Mouse (Mus musculus): ENCODE measurements at regions not wholly inside any gene's neighbourhood (a gene's known extent, or its start where the extent isn't known, plus 50 kb on each side); places are given as distances from the start of the nearest gene placed in this dataset.

DNA sequence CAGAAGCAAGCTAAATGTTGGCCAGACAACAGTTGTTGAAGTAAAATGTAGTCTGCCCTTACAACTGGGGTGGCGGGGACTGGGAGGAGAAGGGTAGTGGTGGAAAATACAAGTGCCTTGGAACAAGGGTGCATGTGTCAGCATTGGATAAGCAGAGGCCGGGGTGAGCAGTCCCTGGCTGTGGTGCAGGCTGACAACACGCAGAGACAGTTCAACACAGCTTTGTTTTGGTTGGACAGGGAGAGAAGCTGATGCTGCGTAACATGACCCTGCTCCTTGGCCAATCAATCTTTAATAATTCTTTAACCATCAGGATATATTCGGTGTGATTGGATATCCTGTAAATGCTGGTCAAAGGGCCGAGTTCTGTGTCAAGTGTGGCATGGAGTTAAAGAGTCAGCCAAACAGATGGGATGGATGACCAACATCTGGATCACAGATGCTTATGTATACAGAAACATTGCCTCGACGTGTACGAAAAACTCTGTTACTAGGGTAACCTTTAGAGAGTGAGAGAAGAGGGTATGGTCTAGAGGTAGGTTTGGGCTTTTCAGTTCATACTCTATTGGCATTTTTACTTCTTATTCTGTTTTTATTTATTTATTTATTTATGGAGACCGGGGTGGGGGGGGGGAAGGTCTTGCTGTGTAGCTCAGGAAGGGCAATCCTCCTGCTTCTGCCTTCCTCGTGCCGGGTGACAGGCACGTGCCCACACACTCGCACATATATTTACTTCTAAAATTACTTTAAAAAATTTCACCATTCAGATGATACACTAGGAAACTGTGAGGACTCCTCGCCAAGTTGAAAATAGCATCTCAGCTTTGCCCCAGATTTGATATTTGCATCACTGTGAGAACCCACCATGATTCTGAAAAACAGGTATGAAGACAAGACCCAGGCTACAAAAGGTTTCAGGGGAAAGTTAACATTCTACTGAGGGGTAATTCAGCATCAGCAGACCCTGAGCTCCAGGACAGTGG lies 60.2 kb upstream of the Ptgfrn start:
- no peak overlapping the region for H3K4me2 ChIP-seq (ENCODE audit: low read depth, low read length)
- H3K9ac ChIP-seq (replicated peaks; ENCODE audit: low read length): no peak overlapping the region
- no peaks in the 10 kb centered on the region for H3K36me3 ChIP-seq (ENCODE audit: insufficient read depth, low read length)
- no peak for DNase-seq (ENCODE audit: low spot score)
- H3K4me1 ChIP-seq (ENCODE audit: insufficient read depth, low read length): no peaks in the 10 kb centered on the region
- H3K9me3 ChIP-seq (ENCODE audit: low read length): no peaks in the 10 kb centered on the region
- ATAC-seq: no peak
- no peak for TF ChIP-seq CTCF (IDR thresholded peaks at IDR 0.05; ENCODE audit: low read depth)
- no peak overlapping the region for H3K27ac ChIP-seq
- H3K27me3 ChIP-seq (ENCODE audit: insufficient read depth, low read length): no peaks in the 10 kb centered on the region
- H3K4me3 ChIP-seq (ENCODE audit: low read length): no peak overlapping the region
- WGBS: 86% methylated on average over 15 of the region's 15 CpGs

DNA sequence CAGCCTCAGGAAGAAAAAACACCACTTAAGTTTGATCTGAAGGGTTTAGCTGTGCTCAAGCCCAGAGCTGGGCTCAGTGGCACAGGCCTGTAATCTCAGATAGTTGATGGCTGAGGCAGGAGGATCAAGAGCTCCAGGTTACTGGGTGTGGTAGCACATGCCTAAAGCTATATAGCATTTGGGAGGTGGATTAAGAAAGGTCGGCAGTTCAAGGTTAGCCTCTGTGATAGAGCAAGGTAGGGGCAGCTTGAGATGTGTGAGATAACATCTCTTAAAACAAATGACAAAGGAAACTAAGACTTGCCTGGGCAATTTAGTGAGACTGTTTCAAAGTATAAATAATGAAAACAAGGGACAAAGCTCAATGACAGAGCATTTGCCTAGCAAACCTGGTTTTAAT lies 56.9 kb upstream of the Ptgfrn start:
- H3K4me1 ChIP-seq (ENCODE audit: insufficient read depth, low read length): peaks cover 10% of the 10 kb centered on the region; the same call in 1 of the 2 replicates
- H3K27me3 ChIP-seq (ENCODE audit: insufficient read depth, low read length): no peaks in the 10 kb centered on the region
- TF ChIP-seq CTCF (IDR thresholded peaks at IDR 0.05; ENCODE audit: low read depth): no peak
- no peaks in the 10 kb centered on the region for H3K9me3 ChIP-seq (ENCODE audit: low read length)
- H3K4me3 ChIP-seq (ENCODE audit: low read length): no peak overlapping the region
- no peak overlapping the region for H3K27ac ChIP-seq
- 91% methylated on average over 1 of the region's 1 CpGs for WGBS
- no peak for ATAC-seq
- H3K4me2 ChIP-seq (ENCODE audit: low read depth, low read length): no peak overlapping the region
- no peak for DNase-seq (ENCODE audit: low spot score)
- H3K9ac ChIP-seq (replicated peaks; ENCODE audit: low read length): no peak overlapping the region
- H3K36me3 ChIP-seq (ENCODE audit: insufficient read depth, low read length): no peaks in the 10 kb centered on the region

GRCm38 (mm10) chr3:101166580-101166979 lies 56.5 kb upstream of the Ptgfrn start:
- H3K4me2 ChIP-seq (ENCODE audit: low read depth, low read length): no peak overlapping the region
- 91% methylated on average over 7 of the region's 7 CpGs for WGBS
- no peak for ATAC-seq

DNA sequence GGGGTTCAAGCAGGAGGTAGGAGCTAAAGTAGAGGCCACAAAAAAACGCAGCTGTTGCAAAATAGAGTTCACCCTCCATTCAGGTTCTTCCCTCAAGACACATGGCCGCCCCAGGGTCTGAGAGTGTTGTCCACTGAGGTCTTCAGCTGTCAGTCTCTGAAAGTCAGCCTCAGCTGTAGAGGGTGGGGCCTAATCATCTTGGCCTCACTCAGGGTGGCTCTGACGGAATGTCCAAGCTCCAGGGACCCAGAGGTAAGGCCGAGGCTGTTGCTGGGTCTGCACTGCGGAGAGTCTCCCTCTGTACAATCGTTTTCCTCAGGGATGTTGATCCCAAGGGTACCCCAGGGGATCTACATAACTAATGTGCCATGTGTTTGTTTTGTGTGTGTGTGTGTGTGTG lies 55.2 kb upstream of the Ptgfrn start:
- H3K4me2 ChIP-seq (ENCODE audit: low read depth, low read length): no peak overlapping the region
- 75% methylated on average over 6 of the region's 6 CpGs for WGBS
- H3K27ac ChIP-seq: no peak overlapping the region
- ATAC-seq (no peak), DNase-seq (ENCODE audit: low spot score) (no peak)
- H3K4me1 ChIP-seq (ENCODE audit: insufficient read depth, low read length): peaks cover 14% of the 10 kb centered on the region; the same call in 1 of the 2 replicates
- H3K9me3 ChIP-seq (ENCODE audit: low read length): no peaks in the 10 kb centered on the region
- no peaks in the 10 kb centered on the region for H3K36me3 ChIP-seq (ENCODE audit: insufficient read depth, low read length)
- H3K4me3 ChIP-seq (ENCODE audit: low read length): no peak overlapping the region
- no peaks in the 10 kb centered on the region for H3K27me3 ChIP-seq (ENCODE audit: insufficient read depth, low read length)
- no peak for TF ChIP-seq CTCF (IDR thresholded peaks at IDR 0.05; ENCODE audit: low read depth)
- H3K9ac ChIP-seq (replicated peaks; ENCODE audit: low read length): no peak overlapping the region

More at GRCm38 (mm10) chr3:101166580-101166979, 56.5 kb upstream of the Ptgfrn start:
- no peaks in the 10 kb centered on the region for H3K36me3 ChIP-seq (ENCODE audit: insufficient read depth, low read length)
- TF ChIP-seq CTCF (IDR thresholded peaks at IDR 0.05; ENCODE audit: low read depth): no peak
- no peaks in the 10 kb centered on the region for H3K27me3 ChIP-seq (ENCODE audit: insufficient read depth, low read length)
- H3K9ac ChIP-seq (replicated peaks; ENCODE audit: low read length): no peak overlapping the region
- H3K27ac ChIP-seq: no peak overlapping the region
- H3K4me1 ChIP-seq (ENCODE audit: insufficient read depth, low read length): peaks cover 12% of the 10 kb centered on the region; the same call in 1 of the 2 replicates
- no peak overlapping the region for H3K4me3 ChIP-seq (ENCODE audit: low read length)
- DNase-seq (ENCODE audit: low spot score): no peak
- H3K9me3 ChIP-seq (ENCODE audit: low read length): no peaks in the 10 kb centered on the region

- no peak overlapping the region for H3K27ac ChIP-seq
- 77% methylated on average over 5 of the region's 5 CpGs for WGBS
- H3K9me3 ChIP-seq (ENCODE audit: low read length): no peaks in the 10 kb centered on the region
- H3K4me1 ChIP-seq (ENCODE audit: insufficient read depth, low read length): peaks cover 14% of the 10 kb centered on the region; the same call in 1 of the 2 replicates
- H3K27me3 ChIP-seq (ENCODE audit: insufficient read depth, low read length): no peaks in the 10 kb centered on the region
- DNase-seq (ENCODE audit: low spot score) (no peak), ATAC-seq (no peak)
- H3K36me3 ChIP-seq (ENCODE audit: insufficient read depth, low read length): no peaks in the 10 kb centered on the region
- H3K4me2 ChIP-seq (ENCODE audit: low read depth, low read length): no peak overlapping the region
- TF ChIP-seq CTCF (IDR thresholded peaks at IDR 0.05; ENCODE audit: low read depth): no peak
- H3K4me3 ChIP-seq (ENCODE audit: low read length): no peak overlapping the region
- H3K9ac ChIP-seq (replicated peaks; ENCODE audit: low read length): no peak overlapping the region
Observed at GRCm38 (mm10) chr3:101164771-101165170, 54.7 kb upstream of the Ptgfrn start.

GRCm38 (mm10) chr3:101163991-101164434 lies 53.9 kb upstream of the Ptgfrn start:
- Histone ChIP-seq H3K4me3 (ENCODE audit: low read length) (no peak overlapping the region), H3K27me3 (ENCODE audit: insufficient read depth, low read length) (no peaks in the 10 kb centered on the region), H3K9ac (replicated peaks; ENCODE audit: low read length) (no peak overlapping the region), H3K9me3 (ENCODE audit: low read length) (no peaks in the 10 kb centered on the region), H3K4me1 (ENCODE audit: insufficient read depth, low read length) (peaks cover 14% of the 10 kb centered on the region; the same call in 1 of the 2 replicates), H3K36me3 (ENCODE audit: insufficient read depth, low read length) (no peaks in the 10 kb centered on the region), H3K4me2 (ENCODE audit: low read depth, low read length) (no peak overlapping the region), H3K27ac (no peak overlapping the region)
- DNase-seq (ENCODE audit: low spot score) (no peak), ATAC-seq (no peak)
- TF ChIP-seq CTCF (IDR thresholded peaks at IDR 0.05; ENCODE audit: low read depth): no peak
- WGBS: 83% methylated on average over 4 of the region's 4 CpGs

Measured in hindbrain, postnatal 0 days (tissue).